Mouse (Mus musculus): ENCODE measurements around the gene Olfr1382. TPM values are rescaled to one million over a fixed set of nuclear protein-coding genes. Genes with fewer than 3 reads are reported as not detected.
"Not testable (repeated sequence)": the region's sequence is repeated elsewhere in the genome, so short reads cannot be mapped to it uniquely, and the experiment has no call there.

Gene Olfr1382
- not detected in 2 replicates for polyA plus RNA-seq (2014; fragmentation: Nextera tagmentation; extraction: Ambion mirVana)

DNA sequence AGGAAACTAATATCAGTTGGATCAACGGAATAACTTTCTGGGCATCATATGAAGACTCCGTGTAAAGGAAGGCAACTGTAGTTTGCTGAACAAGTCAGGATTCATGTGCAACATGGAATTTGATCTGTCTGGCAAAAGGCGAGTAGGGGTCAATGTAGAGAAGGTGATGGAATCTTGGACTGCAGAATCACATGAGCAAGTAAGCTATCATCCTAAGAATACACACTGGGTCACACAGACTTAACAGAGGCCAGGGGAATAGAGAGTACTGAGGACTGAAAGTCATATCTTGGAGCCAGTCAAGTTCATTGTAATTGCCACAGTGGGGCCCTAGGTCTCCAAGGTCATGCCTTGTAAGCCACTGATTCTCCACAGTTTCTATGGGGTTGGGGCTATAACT lies at the start of gene Olfr1382:
Gene Olfr1382, plus strand, starts transcription at position 301 of the 400 bp plus-strand sequence.
- no peak within 1 kb of the TSS for H3K4me2 ChIP-seq
- no peak within 1 kb of the TSS for H3K27ac ChIP-seq (ENCODE audit: low read depth, low read length)
- no peaks in the 10 kb centered on the region for H3K4me1 ChIP-seq (replicated peaks; ENCODE audit: control insufficient read depth, insufficient read depth, low read length)
- H3K4me3 ChIP-seq (ENCODE audit: low read depth, low read length) = no peak within 1 kb of the TSS
- no peak within 1 kb of the TSS for H3K9ac ChIP-seq (ENCODE audit: low read depth, low read length)
- ATAC-seq (replicated peaks; ENCODE audit: low FRiP score) (no peak), DNase-seq (ENCODE audit: low spot score) (no peak)
- no peaks in the 10 kb centered on the region for H3K36me3 ChIP-seq (ENCODE audit: control insufficient read depth, insufficient read depth, low read length)
- no peaks in the 10 kb centered on the region for H3K9me3 ChIP-seq (ENCODE audit: control insufficient read depth, low read length)
- no peaks in the 10 kb centered on the region for H3K27me3 ChIP-seq (replicated peaks; ENCODE audit: control insufficient read depth, insufficient read depth, low read length)
- WGBS = 76% methylated on average over 3 of the region's 3 CpGs

DNA sequence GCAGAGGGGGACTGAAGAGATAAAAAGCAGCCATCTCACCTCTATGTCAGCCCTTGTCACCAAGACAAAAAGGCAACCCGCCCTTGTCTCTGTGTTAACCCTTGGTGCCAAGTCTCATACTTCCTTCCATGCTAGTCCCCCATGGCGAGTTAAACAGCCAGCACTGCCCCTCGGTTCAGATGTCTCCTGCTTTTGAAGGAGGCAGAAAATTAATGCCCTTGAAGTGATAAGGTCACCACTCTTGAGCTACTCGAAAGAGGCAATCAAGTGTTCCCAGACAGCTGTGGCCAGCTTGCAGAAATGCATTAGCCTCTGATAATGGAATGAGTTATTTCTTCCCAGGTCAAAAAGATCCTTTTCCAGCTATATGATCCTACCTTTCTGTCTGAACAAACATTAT lies 42.1 kb upstream of the Olfr1382 start:
- H3K36me3 ChIP-seq (ENCODE audit: control insufficient read depth, insufficient read depth, low read length) = no peaks in the 10 kb centered on the region
- H3K27ac ChIP-seq (ENCODE audit: low read depth, low read length) = no peak overlapping the region
- no peak overlapping the region for H3K4me3 ChIP-seq (ENCODE audit: low read depth, low read length)
- 48% methylated on average over 4 of the region's 4 CpGs for WGBS
- no peak overlapping the region for H3K4me2 ChIP-seq
- DNase-seq (ENCODE audit: low spot score) = no peak
- H3K4me1 ChIP-seq (replicated peaks; ENCODE audit: control insufficient read depth, insufficient read depth, low read length) = no peaks in the 10 kb centered on the region
- ATAC-seq (replicated peaks; ENCODE audit: low FRiP score) = no peak
- H3K9ac ChIP-seq (ENCODE audit: low read depth, low read length) = no peak overlapping the region
- H3K27me3 ChIP-seq (replicated peaks; ENCODE audit: control insufficient read depth, insufficient read depth, low read length) = no peaks in the 10 kb centered on the region
- H3K9me3 ChIP-seq (ENCODE audit: control insufficient read depth, low read length) = no peaks in the 10 kb centered on the region

DNA sequence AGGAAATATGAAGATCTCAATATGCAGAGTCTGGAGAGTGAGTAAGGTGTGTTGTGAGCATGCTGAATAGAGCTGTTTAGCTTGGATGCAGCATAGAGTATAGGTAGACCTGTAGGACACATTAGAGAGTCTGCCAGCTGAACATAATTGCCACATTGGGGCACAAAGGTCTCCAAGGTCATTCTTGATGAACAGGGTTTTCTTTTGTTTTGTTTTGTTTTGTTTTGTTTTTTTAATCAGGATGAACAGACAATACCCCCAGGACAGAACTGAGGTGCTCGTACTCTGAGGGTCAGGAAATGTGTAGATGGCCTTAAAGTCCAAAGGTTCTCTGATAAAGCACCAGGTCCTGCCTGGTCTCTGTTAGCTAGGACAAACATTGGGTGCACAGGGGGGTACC lies 39.3 kb upstream of the Olfr1382 start, which contains the start of gene Olfr1385:
Gene Olfr1385, plus strand, starts transcription at position 301 of the 400 bp plus-strand sequence.
- H3K4me1 ChIP-seq (replicated peaks; ENCODE audit: control insufficient read depth, insufficient read depth, low read length); ATAC-seq (replicated peaks; ENCODE audit: low FRiP score); H3K4me3 ChIP-seq (ENCODE audit: low read depth, low read length); H3K9ac ChIP-seq (ENCODE audit: low read depth, low read length); H3K9me3 ChIP-seq (ENCODE audit: control insufficient read depth, low read length); H3K27me3 ChIP-seq (replicated peaks; ENCODE audit: control insufficient read depth, insufficient read depth, low read length); H3K4me2 ChIP-seq; H3K36me3 ChIP-seq (ENCODE audit: control insufficient read depth, insufficient read depth, low read length); DNase-seq (ENCODE audit: low spot score); H3K27ac ChIP-seq (ENCODE audit: low read depth, low read length): not testable (repeated sequence)
- WGBS = 75% methylated on average over 1 of the region's 1 CpGs

GRCm38 (mm10) chr11:49518086-49518485 lies 10.0 kb upstream of the Olfr1382 start:
- DNase-seq (ENCODE audit: low spot score) (no peak), ATAC-seq (replicated peaks; ENCODE audit: low FRiP score) (no peak)
- Histone ChIP-seq H3K27me3 (replicated peaks; ENCODE audit: control insufficient read depth, insufficient read depth, low read length) (no peaks in the 10 kb centered on the region), H3K4me3 (ENCODE audit: low read depth, low read length) (no peak overlapping the region), H3K4me2 (no peak overlapping the region), H3K9me3 (ENCODE audit: control insufficient read depth, low read length) (no peaks in the 10 kb centered on the region), H3K9ac (ENCODE audit: low read depth, low read length) (no peak overlapping the region), H3K36me3 (ENCODE audit: control insufficient read depth, insufficient read depth, low read length) (no peaks in the 10 kb centered on the region), H3K4me1 (replicated peaks; ENCODE audit: control insufficient read depth, insufficient read depth, low read length) (no peaks in the 10 kb centered on the region), H3K27ac (ENCODE audit: low read depth, low read length) (no peak overlapping the region)
- 56% methylated on average over 5 of the region's 5 CpGs for WGBS

DNA sequence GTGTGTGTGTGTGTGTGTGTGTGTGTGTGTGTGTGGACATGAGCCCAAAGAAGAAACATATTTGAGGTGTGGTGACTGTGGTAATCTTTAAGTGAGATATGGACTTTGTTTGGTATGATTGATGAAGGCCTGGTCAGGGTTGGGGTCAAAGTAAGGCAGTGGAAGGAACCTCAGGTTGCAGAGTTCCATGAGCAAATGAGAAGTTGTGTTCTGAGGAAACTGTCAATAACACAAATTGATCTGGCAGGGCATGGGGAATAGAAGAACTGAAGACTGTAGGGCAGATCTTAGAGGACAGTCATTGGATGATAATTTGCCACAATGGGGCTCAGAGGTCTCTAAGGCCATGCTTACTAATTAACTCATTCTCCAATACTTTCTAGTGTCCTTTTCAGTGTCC lies 8.7 kb upstream of the Olfr1382 start, which contains the start of gene Olfr1383:
Gene Olfr1383, plus strand, starts transcription at position 301 of the 400 bp plus-strand sequence.
- H3K9me3 ChIP-seq (ENCODE audit: control insufficient read depth, low read length) = no peaks in the 10 kb centered on the region
- H3K9ac ChIP-seq (ENCODE audit: low read depth, low read length) = no peak within 1 kb of the TSS
- H3K36me3 ChIP-seq (ENCODE audit: control insufficient read depth, insufficient read depth, low read length) = no peaks in the 10 kb centered on the region
- H3K27me3 ChIP-seq (replicated peaks; ENCODE audit: control insufficient read depth, insufficient read depth, low read length) = no peaks in the 10 kb centered on the region
- H3K4me2 ChIP-seq = no peak within 1 kb of the TSS
- ATAC-seq (replicated peaks; ENCODE audit: low FRiP score) (no peak), DNase-seq (ENCODE audit: low spot score) (no peak)
- no peak within 1 kb of the TSS for H3K27ac ChIP-seq (ENCODE audit: low read depth, low read length)
- H3K4me3 ChIP-seq (ENCODE audit: low read depth, low read length) = no peak within 1 kb of the TSS
- H3K4me1 ChIP-seq (replicated peaks; ENCODE audit: control insufficient read depth, insufficient read depth, low read length) = no peaks in the 10 kb centered on the region

GRCm38 (mm10) chr11:49532761-49533160 lies 4.7 kb downstream of the Olfr1382 start:
- no peaks in the 10 kb centered on the region for H3K36me3 ChIP-seq (ENCODE audit: control insufficient read depth, insufficient read depth, low read length)
- no peak overlapping the region for H3K4me3 ChIP-seq (ENCODE audit: low read depth, low read length)
- no peaks in the 10 kb centered on the region for H3K4me1 ChIP-seq (replicated peaks; ENCODE audit: control insufficient read depth, insufficient read depth, low read length)
- no peak overlapping the region for H3K9ac ChIP-seq (ENCODE audit: low read depth, low read length)
- H3K27me3 ChIP-seq (replicated peaks; ENCODE audit: control insufficient read depth, insufficient read depth, low read length) = no peaks in the 10 kb centered on the region
- DNase-seq (ENCODE audit: low spot score) (no peak), ATAC-seq (replicated peaks; ENCODE audit: low FRiP score) (no peak)
- H3K27ac ChIP-seq (ENCODE audit: low read depth, low read length) = no peak overlapping the region
- no peaks in the 10 kb centered on the region for H3K9me3 ChIP-seq (ENCODE audit: control insufficient read depth, low read length)
- H3K4me2 ChIP-seq = no peak overlapping the region

- H3K4me3 ChIP-seq (ENCODE audit: low read depth, low read length); H3K36me3 ChIP-seq (ENCODE audit: control insufficient read depth, insufficient read depth, low read length); DNase-seq (ENCODE audit: low spot score); H3K4me1 ChIP-seq (replicated peaks; ENCODE audit: control insufficient read depth, insufficient read depth, low read length); H3K27me3 ChIP-seq (replicated peaks; ENCODE audit: control insufficient read depth, insufficient read depth, low read length); H3K9me3 ChIP-seq (ENCODE audit: control insufficient read depth, low read length); ATAC-seq (replicated peaks; ENCODE audit: low FRiP score); H3K4me2 ChIP-seq; H3K27ac ChIP-seq (ENCODE audit: low read depth, low read length); H3K9ac ChIP-seq (ENCODE audit: low read depth, low read length): not testable (repeated sequence)
- WGBS = 89% methylated on average over 2 of the region's 2 CpGs
These were observed 8.6 kb downstream of the Olfr1382 start for GRCm38 (mm10) chr11:49536631-49537030.

GRCm38 (mm10) chr11:49543149-49543548 lies 15.1 kb downstream of the Olfr1382 start, which contains the start of gene Olfr1381:
Gene Olfr1381, plus strand, starts transcription at chr11:49543449.
- not testable (repeated sequence) for H3K9ac ChIP-seq (ENCODE audit: low read depth, low read length); ATAC-seq (replicated peaks; ENCODE audit: low FRiP score); H3K4me2 ChIP-seq; DNase-seq (ENCODE audit: low spot score); H3K9me3 ChIP-seq (ENCODE audit: control insufficient read depth, low read length); H3K4me3 ChIP-seq (ENCODE audit: low read depth, low read length); H3K4me1 ChIP-seq (replicated peaks; ENCODE audit: control insufficient read depth, insufficient read depth, low read length); H3K27me3 ChIP-seq (replicated peaks; ENCODE audit: control insufficient read depth, insufficient read depth, low read length); H3K27ac ChIP-seq (ENCODE audit: low read depth, low read length); H3K36me3 ChIP-seq (ENCODE audit: control insufficient read depth, insufficient read depth, low read length)
- WGBS = 74% methylated on average over 3 of the region's 3 CpGs

- H3K9ac ChIP-seq (ENCODE audit: low read depth, low read length); DNase-seq (ENCODE audit: low spot score); H3K4me3 ChIP-seq (ENCODE audit: low read depth, low read length); H3K27me3 ChIP-seq (replicated peaks; ENCODE audit: control insufficient read depth, insufficient read depth, low read length); H3K4me2 ChIP-seq; H3K9me3 ChIP-seq (ENCODE audit: control insufficient read depth, low read length); H3K36me3 ChIP-seq (ENCODE audit: control insufficient read depth, insufficient read depth, low read length); H3K4me1 ChIP-seq (replicated peaks; ENCODE audit: control insufficient read depth, insufficient read depth, low read length); H3K27ac ChIP-seq (ENCODE audit: low read depth, low read length); ATAC-seq (replicated peaks; ENCODE audit: low FRiP score): not testable (repeated sequence)
- 72% methylated on average over 3 of the region's 3 CpGs for WGBS
These were observed 26.0 kb downstream of the Olfr1382 start for GRCm38 (mm10) chr11:49554033-49554432.
